Mouse (Mus musculus): ENCODE data around the gene Csnk2a1. TPM values are rescaled to one million over a fixed set of nuclear protein-coding genes. Genes with fewer than 3 reads are reported as not detected.
"Not testable (repeated sequence)": the region's sequence is repeated elsewhere in the genome, so short reads cannot be mapped to it uniquely, and the experiment has no call there.

Gene Csnk2a1
- polyA plus RNA-seq, 1 experiment = 107 TPM

DNA sequence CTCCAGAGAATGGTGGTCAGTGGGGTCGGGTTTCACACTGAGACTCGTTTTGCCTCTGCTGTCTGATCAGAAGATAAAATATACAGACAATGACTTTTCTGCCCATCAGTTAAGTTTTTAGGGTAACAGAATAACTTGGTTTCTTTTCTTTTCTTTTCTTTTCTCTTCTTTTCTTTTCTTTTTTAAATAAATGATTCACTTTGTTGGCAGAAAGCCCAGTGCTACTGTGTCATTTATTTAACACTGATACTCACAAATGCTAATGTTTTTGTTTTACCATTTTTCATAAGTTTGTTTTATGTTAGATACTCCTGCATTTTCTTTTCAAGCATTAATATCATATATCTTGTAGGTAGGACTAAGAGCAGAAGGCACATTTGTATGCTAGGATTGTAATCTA lies 13.9 kb downstream of the Csnk2a1 start:
- TF ChIP-seq POLR2A (IDR thresholded peaks at IDR 0.05; ENCODE audit: borderline replicate concordance, extremely low read depth, insufficient read depth, insufficient read length, poor library complexity, severe bottlenecking) (no peak), CTCF (IDR thresholded peaks at IDR 0.05; ENCODE audit: borderline replicate concordance, extremely low read depth, insufficient read depth, insufficient read length) (no peak)
- DNase-seq (ENCODE audit: low read depth) = no peak

- no peak for DNase-seq (ENCODE audit: low read depth)
- TF ChIP-seq CTCF (IDR thresholded peaks at IDR 0.05; ENCODE audit: borderline replicate concordance, extremely low read depth, insufficient read depth, insufficient read length) (no peak), POLR2A (IDR thresholded peaks at IDR 0.05; ENCODE audit: borderline replicate concordance, extremely low read depth, insufficient read depth, insufficient read length, poor library complexity, severe bottlenecking) (no peak)
Measured at GRCm38 (mm10) chr2:152247213-152247612, 20.6 kb downstream of the Csnk2a1 start.

DNA sequence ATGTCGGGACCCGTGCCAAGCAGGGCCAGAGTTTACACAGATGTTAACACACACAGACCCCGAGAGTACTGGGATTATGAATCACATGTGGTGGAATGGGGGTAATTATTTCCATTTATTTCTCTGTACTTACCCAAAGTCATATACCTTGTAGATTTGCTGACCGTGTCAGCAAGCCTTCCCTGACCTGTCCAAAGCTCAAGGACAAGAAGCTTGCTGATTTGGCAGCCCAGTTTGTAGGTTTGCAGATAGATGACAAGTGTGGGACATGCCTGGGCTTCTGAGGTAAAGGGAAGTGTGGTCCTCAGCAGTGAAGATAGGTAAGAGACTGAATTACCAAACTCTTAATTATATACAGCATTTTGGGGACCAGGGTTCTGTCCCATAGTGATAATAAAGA lies 23.9 kb downstream of the Csnk2a1 start:
- TF ChIP-seq CTCF (IDR thresholded peaks at IDR 0.05; ENCODE audit: borderline replicate concordance, extremely low read depth, insufficient read depth, insufficient read length) = no peak
- TF ChIP-seq POLR2A (IDR thresholded peaks at IDR 0.05; ENCODE audit: borderline replicate concordance, extremely low read depth, insufficient read depth, insufficient read length, poor library complexity, severe bottlenecking) = no peak

GRCm38 (mm10) chr2:152259739-152260138 lies 33.1 kb downstream of the Csnk2a1 start:
- TF ChIP-seq POLR2A (IDR thresholded peaks at IDR 0.05; ENCODE audit: borderline replicate concordance, extremely low read depth, insufficient read depth, insufficient read length, poor library complexity, severe bottlenecking) (no peak), CTCF (IDR thresholded peaks at IDR 0.05; ENCODE audit: borderline replicate concordance, extremely low read depth, insufficient read depth, insufficient read length) (no peak)
- DNase-seq (ENCODE audit: low read depth) = no peak

More for the DNA sequence above, 23.9 kb downstream of the Csnk2a1 start:
- DNase-seq (ENCODE audit: low read depth) = no peak

- TF ChIP-seq POLR2A (IDR thresholded peaks at IDR 0.05; ENCODE audit: borderline replicate concordance, extremely low read depth, insufficient read depth, insufficient read length, poor library complexity, severe bottlenecking) (no peak), CTCF (IDR thresholded peaks at IDR 0.05; ENCODE audit: borderline replicate concordance, extremely low read depth, insufficient read depth, insufficient read length) (0 out of 2 replicates have a peak, but pooled peaks have one; percentile 2)
Measured at GRCm38 (mm10) chr2:152273639-152274038, 47.0 kb downstream of the Csnk2a1 start.

DNA sequence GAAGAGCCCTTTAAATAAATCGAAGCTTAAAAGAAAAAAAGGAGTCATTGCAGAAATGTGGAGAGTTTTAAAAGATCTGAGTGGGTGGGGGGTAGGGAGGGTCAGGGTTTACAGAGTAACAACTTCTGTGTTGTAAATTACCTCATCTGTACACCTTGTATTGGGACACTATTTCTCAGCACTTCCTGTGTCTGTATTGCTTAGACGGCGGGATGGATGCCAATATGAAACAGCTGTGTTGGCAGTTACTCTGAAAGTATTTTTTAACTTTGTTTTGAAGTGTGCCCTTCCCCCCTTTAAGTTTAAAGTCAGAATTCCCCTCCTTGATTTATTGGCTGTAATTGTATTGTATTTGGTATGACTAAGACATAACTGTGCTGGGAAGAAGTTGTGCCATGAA lies 54.8 kb downstream of the Csnk2a1 start:
- no peak for TF ChIP-seq POLR2A (IDR thresholded peaks at IDR 0.05; ENCODE audit: borderline replicate concordance, extremely low read depth, insufficient read depth, insufficient read length, poor library complexity, severe bottlenecking)
- no peak for TF ChIP-seq CTCF (IDR thresholded peaks at IDR 0.05; ENCODE audit: borderline replicate concordance, extremely low read depth, insufficient read depth, insufficient read length)
- DNase-seq (ENCODE audit: low read depth) = no peak

More at GRCm38 (mm10) chr2:152273639-152274038, 47.0 kb downstream of the Csnk2a1 start:
- DNase-seq (ENCODE audit: low read depth) = peak; percentile 5

DNA sequence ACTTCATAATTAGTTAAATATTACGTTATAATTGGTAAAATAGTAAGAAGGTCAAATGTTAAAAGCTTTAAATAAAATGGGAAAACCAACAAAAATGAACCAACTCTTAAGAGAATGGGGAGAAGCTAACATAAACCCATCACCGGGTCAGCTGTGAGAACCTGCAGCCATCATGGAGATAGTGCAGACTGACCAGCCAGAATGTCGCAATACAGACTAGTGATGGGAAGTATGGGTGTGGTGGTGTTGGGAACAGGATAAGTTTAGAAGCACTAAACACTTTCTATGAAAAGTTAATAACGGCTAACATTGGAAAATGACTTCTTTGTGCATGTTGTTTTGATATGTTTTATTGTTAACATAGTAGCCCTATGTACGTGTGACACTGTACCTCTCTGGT lies 60.9 kb downstream of the Csnk2a1 start:
- DNase-seq (ENCODE audit: low read depth) = no peak
- TF ChIP-seq CTCF (IDR thresholded peaks at IDR 0.05; ENCODE audit: borderline replicate concordance, extremely low read depth, insufficient read depth, insufficient read length) (no peak), POLR2A (IDR thresholded peaks at IDR 0.05; ENCODE audit: borderline replicate concordance, extremely low read depth, insufficient read depth, insufficient read length, poor library complexity, severe bottlenecking) (no peak)

GRCm38 (mm10) chr2:152288046-152288445 lies 61.4 kb downstream of the Csnk2a1 start:
- no peak for TF ChIP-seq POLR2A (IDR thresholded peaks at IDR 0.05; ENCODE audit: borderline replicate concordance, extremely low read depth, insufficient read depth, insufficient read length, poor library complexity, severe bottlenecking)
- no peak for TF ChIP-seq CTCF (IDR thresholded peaks at IDR 0.05; ENCODE audit: borderline replicate concordance, extremely low read depth, insufficient read depth, insufficient read length)
- DNase-seq (ENCODE audit: low read depth) = no peak

GRCm38 (mm10) chr2:152289623-152290022 lies 63.0 kb downstream of the Csnk2a1 start:
- not testable (repeated sequence) for DNase-seq (ENCODE audit: low read depth)

GRCm38 (mm10) chr2:152292475-152292874 lies 65.8 kb downstream of the Csnk2a1 start:
- TF ChIP-seq CTCF (IDR thresholded peaks at IDR 0.05; ENCODE audit: borderline replicate concordance, extremely low read depth, insufficient read depth, insufficient read length) (no peak), POLR2A (IDR thresholded peaks at IDR 0.05; ENCODE audit: borderline replicate concordance, extremely low read depth, insufficient read depth, insufficient read length, poor library complexity, severe bottlenecking) (no peak)
- DNase-seq (ENCODE audit: low read depth) = no peak

GRCm38 (mm10) chr2:152293179-152293726 lies 66.6 kb downstream of the Csnk2a1 start:
- TF ChIP-seq CTCF (IDR thresholded peaks at IDR 0.05; ENCODE audit: borderline replicate concordance, extremely low read depth, insufficient read depth, insufficient read length) (no peak), POLR2A (IDR thresholded peaks at IDR 0.05; ENCODE audit: borderline replicate concordance, extremely low read depth, insufficient read depth, insufficient read length, poor library complexity, severe bottlenecking) (no peak)
- DNase-seq (ENCODE audit: low read depth) = no peak

DNA sequence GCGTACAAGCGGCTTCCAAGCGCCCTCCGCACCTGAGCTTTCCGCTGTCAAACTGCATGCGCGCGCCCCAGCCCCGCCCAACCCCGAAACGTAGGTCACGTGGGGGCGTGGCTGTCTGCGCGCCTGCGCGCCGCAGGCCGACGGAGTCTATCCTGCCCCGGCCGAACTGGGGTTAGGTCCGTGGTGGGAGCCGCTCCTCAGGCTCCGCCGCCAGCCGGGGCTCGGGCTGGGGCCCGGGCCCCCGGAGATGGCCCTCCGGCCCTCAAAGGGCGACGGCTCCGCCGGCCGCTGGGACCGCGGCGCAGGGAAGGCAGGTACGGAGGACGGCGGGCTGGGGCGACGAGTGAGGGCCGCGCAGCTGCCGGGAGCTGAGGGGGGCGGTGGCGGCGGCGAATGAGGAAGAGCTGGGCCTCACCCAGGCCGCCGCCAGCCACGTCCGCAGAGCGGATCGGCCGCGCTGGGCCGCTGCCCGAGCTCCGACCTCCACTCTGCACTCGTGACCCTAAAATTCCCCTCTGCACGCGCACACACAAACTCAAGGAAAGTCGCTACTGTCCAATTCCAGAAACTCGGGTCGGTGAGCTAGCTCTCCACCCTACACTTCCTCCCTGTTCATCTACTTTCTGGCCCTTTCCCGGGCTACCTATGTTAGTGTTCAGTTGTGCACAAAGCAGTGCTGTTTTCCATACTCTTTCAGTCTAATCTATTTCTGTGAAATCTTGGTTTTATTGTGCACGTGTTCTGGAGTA lies 67.3 kb downstream of the Csnk2a1 start, which contains the start of gene Tbc1d20:
Gene Tbc1d20, plus strand, starts transcription at position 102 of the 749 bp plus-strand sequence.
- TF ChIP-seq CTCF (IDR thresholded peaks at IDR 0.05; ENCODE audit: borderline replicate concordance, extremely low read depth, insufficient read depth, insufficient read length) (no peak), POLR2A (IDR thresholded peaks at IDR 0.05; ENCODE audit: borderline replicate concordance, extremely low read depth, insufficient read depth, insufficient read length, poor library complexity, severe bottlenecking) (peak; percentile 95)
- peak; percentile 97 for DNase-seq (ENCODE audit: low read depth)
